Mouse (Mus musculus) embryonic facial prominence, embryonic 11.5 days (tissue): ENCODE measurements around the gene Samd4b. TPM values are rescaled to one million over a fixed set of nuclear protein-coding genes. Genes with fewer than 3 reads are reported as not detected.

Experiments used
- ATAC-seq: fragments of 200-750 bp; cut with Nextera tagmentation; replicated peaks from 2 replicates; pipeline ENCODE4 v1.8.0; 2017; ENCODE audit warnings: low read depth; ENCODE audit not compliant: insufficient number of reproducible peaks, low FRiP score, low TSS enrichment
- DNase-seq: peaks from one replicate; pipeline ENCODE4 v3.0.0-alpha.2; 2015; ENCODE audit warnings: low spot score
- H3K27ac ChIP-seq: fragments of 300-500 bp; sonication (generic); replicated peaks from 2 replicates; pipeline ENCODE4 v1.5.1; 2014; ENCODE audit warnings: mild to moderate bottlenecking, low read depth, low read length, control low read depth
- H3K27me3 ChIP-seq: fragments of 300-500 bp; sonication (generic); 2 replicates; pipeline ENCODE4 v1.6.1; 2014; ENCODE audit warnings: mild to moderate bottlenecking, low read length, moderate library complexity, mixed read lengths; ENCODE audit not compliant: control insufficient read depth, insufficient read depth
- H3K36me3 ChIP-seq: fragments of 300-500 bp; sonication (generic); replicated peaks from 2 replicates; pipeline ENCODE4 v1.6.1; 2014; ENCODE audit warnings: low read depth, mild to moderate bottlenecking, low read length, moderate library complexity, mixed read lengths; ENCODE audit not compliant: control insufficient read depth, insufficient read depth
- H3K4me1 ChIP-seq: fragments of 300-500 bp; sonication (generic); 2 replicates; pipeline ENCODE4 v1.6.1; 2014; ENCODE audit warnings: low read length, mixed read lengths; ENCODE audit not compliant: control insufficient read depth, insufficient read depth
- H3K4me2 ChIP-seq: fragments of 300-500 bp; sonication (generic); 2 replicates; pipeline ENCODE4 v1.6.1; 2014; ENCODE audit warnings: low read depth, mild to moderate bottlenecking, control low read depth, low read length, moderate library complexity
- H3K4me3 ChIP-seq: fragments of 300-500 bp; sonication (generic); 2 replicates; pipeline ENCODE4 v1.5.1; 2014; ENCODE audit warnings: low read depth, low read length, control low read depth
- H3K9ac ChIP-seq: fragments of 300-500 bp; sonication (generic); replicated peaks from 2 replicates; pipeline ENCODE4 v1.6.1; 2014; ENCODE audit warnings: mild to moderate bottlenecking, control low read depth, low read length
- H3K9me3 ChIP-seq: fragments of 300-500 bp; sonication (generic); replicated peaks from 2 replicates; pipeline ENCODE4 v1.6.1; 2016; ENCODE audit warnings: mild to moderate bottlenecking, low read length, inconsistent platforms, mixed read lengths; ENCODE audit not compliant: control insufficient read depth
- whole genome bisulfite sequencing: fragments of 180-500 bp; shearing (Covaris S2); extraction: QIAGEN DNeasy Blood & Tissue Kit; methylation state at CpG from one replicate; pipeline ENCODE4 v1.1.7; 2014; 5-methylcytosine and 5-hydroxymethylcytosine counted together
- polyA plus RNA-seq: library from polyadenylated mRNA; unstranded; fragments of >200 nt; fragmentation: Nextera tagmentation; extraction: Ambion mirVana; gene quantifications from 2 replicates; pipeline ENCODE4 v1.2.1, GENCODE M21; 2014

Gene Samd4b
- polyA plus RNA-seq, 1 experiment from 2014 or later: 29.4 TPM

DNA sequence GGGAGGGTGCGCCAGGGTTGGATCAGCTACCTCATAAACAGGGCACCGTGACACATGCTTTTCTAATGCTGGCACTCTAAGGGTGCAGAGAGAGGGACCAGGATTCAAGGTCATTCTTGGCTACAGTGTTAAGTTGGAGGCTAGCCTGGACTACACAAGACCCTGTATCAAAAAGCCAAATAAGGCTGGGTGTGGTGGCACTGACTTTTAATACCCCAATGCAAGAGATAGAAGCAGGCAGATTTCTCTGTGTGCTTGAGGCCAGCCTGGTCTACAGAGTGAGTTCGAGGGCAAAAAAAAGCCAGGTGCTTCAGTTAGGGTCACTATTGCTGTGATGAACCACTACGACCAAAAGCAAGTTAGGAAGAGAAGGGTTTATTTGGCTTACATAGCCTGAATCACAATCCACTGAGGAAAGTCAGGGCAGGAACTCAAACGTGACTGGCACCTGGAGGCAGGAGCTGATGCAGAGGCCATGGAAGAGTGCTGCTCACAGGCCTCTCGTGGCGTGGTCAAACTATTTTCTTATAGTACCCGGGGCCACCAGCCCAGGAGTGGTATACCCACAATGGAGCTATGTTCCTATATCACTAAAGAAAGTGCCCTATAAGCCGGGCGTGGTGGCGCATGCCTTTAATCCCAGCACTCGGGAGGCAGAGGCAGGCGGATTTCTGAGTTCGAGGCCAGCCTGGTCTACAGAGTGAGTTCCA, 156.0 kb downstream of the Samd4b start:
- no peak overlapping the region for H3K27ac ChIP-seq
- H3K4me3 ChIP-seq: no peak overlapping the region
- no peaks in the 10 kb centered on the region for H3K27me3 ChIP-seq
- WGBS: 89% methylated on average over 13 of the region's 14 CpGs
- no peaks in the 10 kb centered on the region for H3K9me3 ChIP-seq
- ATAC-seq (no peak), DNase-seq (no peak)
- H3K9ac ChIP-seq: no peak overlapping the region
- no peaks in the 10 kb centered on the region for H3K4me1 ChIP-seq
- no peaks in the 10 kb centered on the region for H3K36me3 ChIP-seq
- no peak overlapping the region for H3K4me2 ChIP-seq

- no peaks in the 10 kb centered on the region for H3K36me3 ChIP-seq
- DNase-seq: peak; percentile 14
- H3K4me2 ChIP-seq: no peak overlapping the region
- no peak overlapping the region for H3K27ac ChIP-seq
- H3K4me1 ChIP-seq: no peaks in the 10 kb centered on the region
- H3K9me3 ChIP-seq: no peaks in the 10 kb centered on the region
- ATAC-seq: no peak
- whole genome bisulfite sequencing: 43% methylated on average over 2 of the region's 2 CpGs
- no peaks in the 10 kb centered on the region for H3K27me3 ChIP-seq
- H3K9ac ChIP-seq: no peak overlapping the region
- H3K4me3 ChIP-seq: no peak overlapping the region
Observed at GRCm38 (mm10) chr7:28440739-28441138, 157.2 kb downstream of the Samd4b start.

DNA sequence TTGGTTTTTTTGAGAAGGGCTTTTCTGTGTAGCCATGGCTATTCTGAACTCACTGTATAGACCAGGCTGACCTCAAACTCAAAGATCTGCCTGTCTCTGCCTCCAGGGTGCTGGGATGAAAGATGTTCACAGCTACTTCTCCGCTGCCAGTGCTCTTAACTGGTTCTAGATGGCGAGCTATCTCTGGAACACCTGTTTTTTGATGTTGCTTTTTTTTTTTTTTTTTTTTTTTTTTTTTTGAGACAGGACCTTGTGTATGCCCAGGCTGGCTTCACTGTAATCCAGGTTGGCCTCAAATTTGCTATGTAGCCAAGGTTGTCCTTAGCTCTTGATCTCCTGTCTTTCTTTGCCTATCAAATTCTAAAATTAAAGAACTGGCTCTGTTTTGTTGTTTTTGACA, 159.2 kb downstream of the Samd4b start:
- H3K4me3 ChIP-seq: no peak overlapping the region
- no peaks in the 10 kb centered on the region for H3K36me3 ChIP-seq
- no peaks in the 10 kb centered on the region for H3K9me3 ChIP-seq
- WGBS: 82% methylated on average over 2 of the region's 2 CpGs
- ATAC-seq (no peak), DNase-seq (no peak)
- H3K27ac ChIP-seq: no peak overlapping the region
- H3K27me3 ChIP-seq: no peaks in the 10 kb centered on the region
- no peak overlapping the region for H3K9ac ChIP-seq
- no peak overlapping the region for H3K4me2 ChIP-seq
- H3K4me1 ChIP-seq: no peaks in the 10 kb centered on the region

DNA sequence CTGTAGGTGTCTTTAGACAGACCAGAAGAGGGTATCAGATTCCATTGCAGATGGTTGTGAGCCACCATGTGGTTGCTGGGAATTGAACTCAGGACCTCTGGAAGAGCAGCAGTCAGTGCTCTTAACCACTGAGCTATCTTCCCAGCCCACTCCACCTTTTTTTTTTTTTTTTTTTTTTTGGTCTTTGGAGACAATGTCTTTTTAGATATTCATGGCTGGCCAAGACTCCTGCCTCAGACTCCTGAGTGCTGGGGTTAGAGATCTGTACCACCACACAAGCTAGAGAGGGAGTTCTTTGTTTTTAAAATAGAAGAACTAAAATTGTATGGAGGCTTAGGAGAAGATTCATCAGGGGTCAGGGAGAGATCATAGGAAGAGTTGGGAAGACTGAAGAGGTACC, 160.0 kb downstream of the Samd4b start:
- H3K27me3 ChIP-seq: no peaks in the 10 kb centered on the region
- DNase-seq: no peak
- no peaks in the 10 kb centered on the region for H3K4me1 ChIP-seq
- no peak overlapping the region for H3K4me3 ChIP-seq
- no peaks in the 10 kb centered on the region for H3K36me3 ChIP-seq
- no peak overlapping the region for H3K27ac ChIP-seq
- H3K4me2 ChIP-seq: no peak overlapping the region
- H3K9ac ChIP-seq: no peak overlapping the region
- no peak for ATAC-seq
- no peaks in the 10 kb centered on the region for H3K9me3 ChIP-seq

DNA sequence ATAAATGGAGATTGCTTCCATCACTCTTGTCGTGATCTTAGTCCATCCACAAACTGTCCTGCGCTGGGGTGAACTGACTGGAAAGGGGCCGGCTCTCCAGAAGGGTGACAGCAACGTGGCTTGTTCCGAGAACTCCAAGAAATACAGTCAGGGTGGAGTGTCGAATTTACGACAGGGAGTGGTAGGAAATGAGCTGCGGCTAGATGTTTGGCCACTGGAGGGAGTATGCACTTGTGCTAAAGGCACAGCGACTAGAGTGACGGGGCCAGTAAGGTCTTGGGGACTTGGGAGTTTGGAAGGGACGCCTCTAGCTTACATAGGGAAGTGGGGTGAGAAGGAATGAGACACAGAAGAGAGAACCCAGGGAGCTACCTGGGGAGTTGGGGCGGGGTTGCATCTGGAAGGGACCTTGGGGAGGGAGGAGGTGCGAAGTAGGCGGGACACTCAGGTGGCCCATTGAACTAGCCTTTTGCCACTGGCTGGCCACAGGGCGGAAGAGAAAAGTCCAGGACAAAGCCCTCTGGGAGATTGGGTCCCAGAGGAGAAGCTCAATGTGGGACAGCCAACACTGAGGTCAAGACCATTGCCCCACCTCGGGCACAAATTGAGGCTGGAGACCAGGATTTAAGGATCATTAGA, 160.9 kb downstream of the Samd4b start, which contains the start of gene Gmfg:
Gene Gmfg, plus strand, starts transcription at position 516 of the 639 bp plus-strand sequence.
- H3K4me2 ChIP-seq: peak within 1 kb of the TSS; percentile 60
- H3K9me3 ChIP-seq: no peaks in the 10 kb centered on the region
- peak within 1 kb of the TSS; percentile 50 for H3K9ac ChIP-seq
- peak within 1 kb of the TSS; percentile 94 for H3K4me3 ChIP-seq
- H3K4me1 ChIP-seq: no peaks in the 10 kb centered on the region
- no peak within 1 kb of the TSS for H3K27ac ChIP-seq
- DNase-seq: peak; percentile 90
- no peaks in the 10 kb centered on the region for H3K36me3 ChIP-seq
- ATAC-seq: peak; percentile 34
- H3K27me3 ChIP-seq: no peaks in the 10 kb centered on the region
- WGBS: 3% methylated on average over 16 of the region's 16 CpGs

GRCm38 (mm10) chr7:28436271-28436904, 161.6 kb downstream of the Samd4b start:
- ATAC-seq (peak; percentile 97), DNase-seq (peak; percentile 98)
- Histone ChIP-seq H3K36me3 (no peaks in the 10 kb centered on the region), H3K27me3 (no peaks in the 10 kb centered on the region), H3K9ac (peak overlapping the region; percentile 88), H3K4me3 (peak overlapping the region; percentile 94), H3K4me2 (peak overlapping the region; percentile 60), H3K4me1 (no peaks in the 10 kb centered on the region), H3K27ac (no peak overlapping the region), H3K9me3 (no peaks in the 10 kb centered on the region)
- under 1% methylated on average over 50 of the region's 64 CpGs for WGBS

- Histone ChIP-seq H3K27me3 (no peaks in the 10 kb centered on the region), H3K9me3 (no peaks in the 10 kb centered on the region), H3K9ac (peak overlapping the region; percentile 88), H3K27ac (no peak overlapping the region; the same call in 1 of the 2 replicates), H3K4me1 (no peaks in the 10 kb centered on the region), H3K4me2 (peak overlapping the region; percentile 84), H3K36me3 (no peaks in the 10 kb centered on the region), H3K4me3 (peak overlapping the region; percentile 94)
- DNase-seq: peak; percentile 37
- whole genome bisulfite sequencing: 0% methylated on average over 21 of the region's 70 CpGs
- peak; percentile 17 for ATAC-seq
Observed at GRCm38 (mm10) chr7:28435660-28436259, 162.2 kb downstream of the Samd4b start.
